Mouse (Mus musculus): Measurements from ENCODE around the gene Cmpk2. TPM values are rescaled to one million over a fixed set of nuclear protein-coding genes. Genes with fewer than 3 reads are reported as not detected.
"Not testable (repeated sequence)": the region's sequence is repeated elsewhere in the genome, so short reads cannot be mapped to it uniquely, and the experiment has no call there.

Gene Cmpk2
- total RNA-seq (2021): 10 to 100 TPM; 20.2 to 21.1 TPM

- peak; percentile 93 for DNase-seq (ENCODE audit: low spot score in 2 of 2)
- intact Hi-C loops (cut with DNase I): no loop called here
Observed at GRCm38 (mm10) chr12:26469098-26470041, at the start of gene Cmpk2. Cmpk2 (plus strand) TSS chr12:26469204.

GRCm38 (mm10) chr12:26424841-26425240 lies 44.2 kb upstream of the Cmpk2 start:
- DNase-seq (ENCODE audit: low spot score in 2 of 2): peak in 1 of 2 experiments; percentile 46

GRCm38 (mm10) chr12:26428771-26429170 lies 40.2 kb upstream of the Cmpk2 start:
- intact Hi-C loops (cut with DNase I); DNase-seq (ENCODE audit: low spot score in 2 of 2): not testable (repeated sequence)

More at GRCm38 (mm10) chr12:26424841-26425240, 44.2 kb upstream of the Cmpk2 start:
- intact Hi-C loops (cut with DNase I): no loop called here

GRCm38 (mm10) chr12:26436334-26436733 lies 32.7 kb upstream of the Cmpk2 start:
- intact Hi-C loops (cut with DNase I): no loop called here
- DNase-seq (ENCODE audit: low spot score in 2 of 2): no peak

GRCm38 (mm10) chr12:26437950-26438349 lies 31.1 kb upstream of the Cmpk2 start:
- intact Hi-C loops (cut with DNase I): no loop called here
- no peak for DNase-seq (ENCODE audit: low spot score in 2 of 2)

GRCm38 (mm10) chr12:26439366-26439765 lies 29.6 kb upstream of the Cmpk2 start:
- intact Hi-C loops (cut with DNase I): no loop called here
- DNase-seq (ENCODE audit: low spot score in 2 of 2): no peak

- intact Hi-C loops (cut with DNase I): no loop called here
- peak; percentile 69 to 72 for DNase-seq (ENCODE audit: low spot score in 2 of 2)
Observed at GRCm38 (mm10) chr12:26444054-26444453, 24.9 kb upstream of the Cmpk2 start.

- intact Hi-C loops (cut with DNase I): no loop called here
- no peak for DNase-seq (ENCODE audit: low spot score in 2 of 2)
Observed at GRCm38 (mm10) chr12:26444511-26444910, 24.5 kb upstream of the Cmpk2 start.

- no peak for DNase-seq (ENCODE audit: low spot score in 2 of 2)
- intact Hi-C loops (cut with DNase I): no loop called here
Observed at GRCm38 (mm10) chr12:26446377-26447045, 22.5 kb upstream of the Cmpk2 start.

- DNase-seq (ENCODE audit: low spot score in 2 of 2): no peak
- intact Hi-C loops (cut with DNase I): no loop called here
Observed at GRCm38 (mm10) chr12:26449483-26449882, 19.5 kb upstream of the Cmpk2 start.

- DNase-seq (ENCODE audit: low spot score in 2 of 2): no peak
- intact Hi-C loops (cut with DNase I): no loop called here
Observed at GRCm38 (mm10) chr12:26451150-26451549, 17.9 kb upstream of the Cmpk2 start.

GRCm38 (mm10) chr12:26452951-26453350 lies 16.1 kb upstream of the Cmpk2 start:
- intact Hi-C loops (cut with DNase I): no loop called here
- no peak for DNase-seq (ENCODE audit: low spot score in 2 of 2)

- intact Hi-C loops (cut with DNase I): no loop called here
- no peak for DNase-seq (ENCODE audit: low spot score in 2 of 2)
Observed at GRCm38 (mm10) chr12:26454682-26455081, 14.3 kb upstream of the Cmpk2 start.

GRCm38 (mm10) chr12:26456028-26456698 lies 12.8 kb upstream of the Cmpk2 start, which contains the start of gene Rsad2:
Rsad2 (minus strand) TSS chr12:26456452.
- intact Hi-C loops (cut with DNase I): no loop called here
- DNase-seq (ENCODE audit: low spot score in 2 of 2): peak in 1 of 2 experiments; percentile 11

GRCm38 (mm10) chr12:26460091-26460490 lies 8.9 kb upstream of the Cmpk2 start:
- DNase-seq (ENCODE audit: low spot score in 2 of 2): no peak
- intact Hi-C loops (cut with DNase I): no loop called here

- intact Hi-C loops (cut with DNase I): no loop called here
- DNase-seq (ENCODE audit: low spot score in 2 of 2): no peak
Observed at GRCm38 (mm10) chr12:26465600-26465999, 3.4 kb upstream of the Cmpk2 start.

- intact Hi-C loops (cut with DNase I): no loop called here
- no peak for DNase-seq (ENCODE audit: low spot score in 2 of 2)
Observed at GRCm38 (mm10) chr12:26470042-26470409, 1.0 kb downstream of the Cmpk2 start.

GRCm38 (mm10) chr12:26471376-26471775 lies 2.4 kb downstream of the Cmpk2 start:
- DNase-seq (ENCODE audit: low spot score in 2 of 2): no peak
- intact Hi-C loops (cut with DNase I): no loop called here

GRCm38 (mm10) chr12:26472770-26473481 lies 3.9 kb downstream of the Cmpk2 start:
- no peak for DNase-seq (ENCODE audit: low spot score in 2 of 2)
- intact Hi-C loops (cut with DNase I): no loop called here

GRCm38 (mm10) chr12:26473746-26474145 lies 4.7 kb downstream of the Cmpk2 start:
- no peak for DNase-seq (ENCODE audit: low spot score in 2 of 2)
- intact Hi-C loops (cut with DNase I): no loop called here

Data from left cerebral cortex, postnatal 25 days (tissue).